Mouse (Mus musculus) kidney, adult 2 months (tissue): ENCODE measurements around the gene Prdm2.

Experiments used
- CTCF ChIP-seq: fragments of 200-500 bp; conservative IDR thresholded peaks from 2 replicates; pipeline ENCODE4 v1.5.1; 2011; ENCODE audit warnings: low read depth, mild to moderate bottlenecking, control low read depth, low read length, moderate library complexity, mixed read lengths; ENCODE audit not compliant: insufficient read depth, insufficient read length
- POLR2A ChIP-seq: fragments of 200-500 bp; IDR thresholded peaks from one replicate; pipeline ENCODE4 v1.6.1; 2011; ENCODE audit warnings: low read depth, low read length, control low read depth

GRCm38 (mm10) chr4:143248050-143248449 lies 35.3 kb upstream of the Prdm2 start:
- peak; percentile 50 for TF ChIP-seq CTCF
- no peak for TF ChIP-seq POLR2A
